Mouse (Mus musculus) liver, postnatal 0 days (tissue): ENCODE measurements around the gene Frmd4b. TPM values are rescaled to one million over a fixed set of nuclear protein-coding genes. Genes with fewer than 3 reads are reported as not detected.
A peak's percentile ranks its signal among the peaks of the same experiment; 100 is the strongest.

Source experiments
- ATAC-seq: fragments of 200-750 bp; cut with Nextera tagmentation; 2 replicates; pipeline ENCODE4 v1.8.0; 2017; ENCODE audit warnings: mild to moderate bottlenecking, moderate library complexity
- DNase-seq: peaks from one replicate; pipeline ENCODE4 v3.0.0-alpha.2; 2016
- H3K27ac ChIP-seq: fragments of 300-500 bp; sonication (generic); 2 replicates; pipeline ENCODE4 v1.5.1; 2014; ENCODE audit warnings: antibody characterized with exemption, moderate library complexity, mild to moderate bottlenecking, low read depth
- H3K27me3 ChIP-seq: fragments of 300-500 bp; sonication (generic); 2 replicates; pipeline ENCODE4 v1.6.1; 2014; ENCODE audit warnings: low read length, control low read depth, mixed read lengths; ENCODE audit not compliant: insufficient read depth
- H3K36me3 ChIP-seq: fragments of 300-500 bp; sonication (generic); replicated peaks from 2 replicates; pipeline ENCODE4 v1.6.1; 2014; ENCODE audit warnings: mild to moderate bottlenecking, control low read depth, low read length, moderate library complexity, mixed read lengths; ENCODE audit not compliant: insufficient read depth
- H3K4me1 ChIP-seq: fragments of 300-500 bp; sonication (generic); 2 replicates; pipeline ENCODE4 v1.6.1; 2014; ENCODE audit warnings: antibody characterized with exemption, mild to moderate bottlenecking, control low read depth; ENCODE audit not compliant: insufficient read depth
- H3K4me2 ChIP-seq: fragments of 300-500 bp; sonication (generic); 2 replicates; pipeline ENCODE4 v1.6.1; 2014; ENCODE audit warnings: low read depth, mild to moderate bottlenecking, low read length, moderate library complexity, mixed read lengths
- H3K4me3 ChIP-seq: fragments of 300-500 bp; sonication (generic); 2 replicates; pipeline ENCODE4 v1.5.1; 2014; ENCODE audit warnings: low read depth, low read length
- H3K9ac ChIP-seq: fragments of 300-500 bp; sonication (generic); replicated peaks from 2 replicates; pipeline ENCODE4 v1.6.1; 2014; ENCODE audit warnings: mild to moderate bottlenecking, moderate library complexity
- H3K9me3 ChIP-seq: fragments of 300-500 bp; sonication (generic); 2 replicates; pipeline ENCODE4 v1.6.1; 2016; ENCODE audit warnings: mild to moderate bottlenecking, control low read depth, low read length, mixed read lengths
- CTCF ChIP-seq: sonication (generic); IDR thresholded peaks from 2 replicates; pipeline ENCODE4 v1.5.1; 2016; ENCODE audit warnings: antibody characterized with exemption, low read depth
- EP300 ChIP-seq: IDR thresholded peaks from 2 replicates; pipeline ENCODE4 v1.6.1; 2016; ENCODE audit warnings: antibody characterized with exemption, low read depth, mild to moderate bottlenecking
- WGBS: fragments of 180-500 bp; shearing (Covaris S2); extraction: QIAGEN DNeasy Blood & Tissue Kit; methylation state at CpG from one replicate; pipeline ENCODE4 v1.1.7; 2014; ENCODE audit not compliant: insufficient replicate concordance; 5-methylcytosine and 5-hydroxymethylcytosine counted together
- polyA plus RNA-seq: library from polyadenylated mRNA; unstranded; fragments of >200 nt; fragmentation: Nextera tagmentation; extraction: Ambion mirVana; gene quantifications from 2 replicates; pipeline ENCODE4 v1.2.1, GENCODE M21; 2015

Frmd4b gene
- polyA plus RNA-seq, 1 experiment from 2014 or later: 8.3 TPM

DNA sequence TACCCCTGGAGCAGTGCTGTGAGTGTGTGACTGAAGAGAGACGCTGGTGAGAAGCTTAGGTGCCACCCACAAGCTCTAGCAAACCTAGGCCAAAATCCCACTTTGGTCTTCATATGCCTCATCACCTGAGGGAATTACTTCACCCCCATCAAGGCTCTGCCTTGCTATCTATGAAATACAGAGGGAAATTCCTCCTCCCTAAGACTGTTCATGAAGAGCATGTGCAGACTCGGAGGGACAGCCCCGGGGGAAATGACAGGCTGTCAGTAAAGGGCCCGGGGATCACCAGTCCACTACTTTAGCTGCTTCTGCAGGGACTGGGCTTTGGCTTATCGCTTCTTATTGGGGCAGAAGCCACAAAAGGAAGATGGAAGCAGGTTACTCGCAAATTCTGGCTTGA lies 108.9 kb downstream of the Frmd4b start:
- ATAC-seq (no peak), DNase-seq (no peak)
- no peaks in the 10 kb centered on the region for H3K9me3 ChIP-seq
- 0 out of 2 replicates have a peak, but pooled peaks cover 3% of the 10 kb centered on the region for H3K4me1 ChIP-seq
- WGBS: 71% methylated on average over 6 of the region's 6 CpGs
- TF ChIP-seq CTCF (no peak), EP300 (no peak)
- no peak overlapping the region for H3K9ac ChIP-seq
- H3K27me3 ChIP-seq: no peaks in the 10 kb centered on the region
- H3K4me3 ChIP-seq: no peak overlapping the region
- H3K36me3 ChIP-seq: no peaks in the 10 kb centered on the region
- no peak overlapping the region for H3K27ac ChIP-seq
- H3K4me2 ChIP-seq: no peak overlapping the region

GRCm38 (mm10) chr6:97507893-97508292 lies 109.4 kb downstream of the Frmd4b start:
- Histone ChIP-seq H3K36me3 (no peaks in the 10 kb centered on the region), H3K9ac (no peak overlapping the region), H3K4me2 (no peak overlapping the region), H3K4me3 (no peak overlapping the region), H3K9me3 (no peaks in the 10 kb centered on the region), H3K27me3 (no peaks in the 10 kb centered on the region), H3K4me1 (0 out of 2 replicates have a peak, but pooled peaks cover 3% of the 10 kb centered on the region), H3K27ac (no peak overlapping the region)
- ATAC-seq (no peak), DNase-seq (no peak)
- TF ChIP-seq CTCF (no peak), EP300 (no peak)
- 75% methylated on average over 3 of the region's 3 CpGs for WGBS

DNA sequence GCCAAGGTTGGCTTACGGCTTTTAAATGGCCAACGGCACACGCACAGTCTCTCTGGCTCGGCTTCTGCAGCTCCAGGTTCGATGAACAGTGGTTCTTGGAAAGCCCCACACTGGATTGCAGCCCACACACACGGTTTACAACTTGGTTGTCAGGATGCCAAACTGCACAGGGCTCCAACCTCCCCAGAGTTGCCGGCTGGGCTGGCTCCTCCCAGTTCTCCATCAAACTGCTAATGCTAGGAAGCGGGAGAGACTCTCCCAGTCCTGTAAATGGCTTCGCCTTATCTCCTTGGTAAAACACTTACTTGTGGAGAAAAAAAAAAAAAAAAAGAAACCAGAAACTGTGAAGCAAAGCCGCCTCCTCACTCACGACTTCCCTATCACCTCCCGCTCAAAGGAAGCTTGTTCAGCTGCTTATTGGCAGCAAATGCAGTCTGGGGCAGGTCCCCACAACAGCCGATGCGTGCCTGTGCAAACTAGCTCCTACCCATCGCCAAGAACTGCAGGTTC lies 111.1 kb downstream of the Frmd4b start:
- no peak for DNase-seq
- no peak for TF ChIP-seq EP300
- TF ChIP-seq CTCF: no peak
- H3K4me2 ChIP-seq: no peak overlapping the region
- H3K9ac ChIP-seq: no peak overlapping the region
- no peaks in the 10 kb centered on the region for H3K9me3 ChIP-seq
- H3K27ac ChIP-seq: no peak overlapping the region
- WGBS: 22% methylated on average over 15 of the region's 15 CpGs
- H3K4me1 ChIP-seq: 0 out of 2 replicates have a peak, but pooled peaks cover 3% of the 10 kb centered on the region
- H3K4me3 ChIP-seq: no peak overlapping the region
- no peaks in the 10 kb centered on the region for H3K27me3 ChIP-seq
- ATAC-seq: no peak
- H3K36me3 ChIP-seq: no peaks in the 10 kb centered on the region

GRCm38 (mm10) chr6:97504673-97505072 lies 112.7 kb downstream of the Frmd4b start:
- 20% methylated on average over 5 of the region's 5 CpGs for WGBS
- no peak overlapping the region for H3K9ac ChIP-seq
- H3K4me2 ChIP-seq: no peak overlapping the region
- no peak for ATAC-seq
- no peak overlapping the region for H3K27ac ChIP-seq
- TF ChIP-seq CTCF: no peak
- no peak for TF ChIP-seq EP300
- no peaks in the 10 kb centered on the region for H3K27me3 ChIP-seq
- no peaks in the 10 kb centered on the region for H3K9me3 ChIP-seq
- H3K4me1 ChIP-seq: 0 out of 2 replicates have a peak, but pooled peaks cover 3% of the 10 kb centered on the region
- no peaks in the 10 kb centered on the region for H3K36me3 ChIP-seq
- no peak overlapping the region for H3K4me3 ChIP-seq
- no peak for DNase-seq

- 71% methylated on average over 7 of the region's 7 CpGs for WGBS
These were observed 116.3 kb downstream of the Frmd4b start for GRCm38 (mm10) chr6:97501000-97501399.

GRCm38 (mm10) chr6:97500246-97500645 lies 117.1 kb downstream of the Frmd4b start:
- no peaks in the 10 kb centered on the region for H3K27me3 ChIP-seq
- ATAC-seq (no peak), DNase-seq (no peak)
- H3K4me2 ChIP-seq: no peak overlapping the region
- WGBS: 82% methylated on average over 6 of the region's 6 CpGs
- H3K9ac ChIP-seq: no peak overlapping the region
- no peak overlapping the region for H3K4me3 ChIP-seq
- no peak overlapping the region for H3K27ac ChIP-seq
- TF ChIP-seq EP300 (no peak), CTCF (no peak)
- H3K9me3 ChIP-seq: no peaks in the 10 kb centered on the region
- no peaks in the 10 kb centered on the region for H3K4me1 ChIP-seq
- no peaks in the 10 kb centered on the region for H3K36me3 ChIP-seq

More at GRCm38 (mm10) chr6:97501000-97501399, 116.3 kb downstream of the Frmd4b start:
- no peak for ATAC-seq
- no peaks in the 10 kb centered on the region for H3K36me3 ChIP-seq
- no peak overlapping the region for H3K9ac ChIP-seq
- H3K4me2 ChIP-seq: no peak overlapping the region
- H3K4me3 ChIP-seq: no peak overlapping the region
- H3K27ac ChIP-seq: no peak overlapping the region
- no peak for DNase-seq
- H3K9me3 ChIP-seq: no peaks in the 10 kb centered on the region
- no peaks in the 10 kb centered on the region for H3K27me3 ChIP-seq
- TF ChIP-seq EP300 (no peak), CTCF (peak; percentile 25; the same call in 1 of the 2 replicates)
- H3K4me1 ChIP-seq: no peaks in the 10 kb centered on the region
